Mouse (Mus musculus) MEL (cell line): ENCODE results near the gene Aurka. TPM values are rescaled to one million over a fixed set of nuclear protein-coding genes. Genes with fewer than 3 reads are reported as not detected.

ENCODE experiments used
- DNase-seq: peaks from one replicate; pipeline ENCODE4 v3.0.0; 2011; ENCODE audit warnings: low read depth, low spot score
- H3K27ac ChIP-seq: 2 replicates; pipeline ENCODE4 v1.5.1; 2012; ENCODE audit warnings: low read depth, mild to moderate bottlenecking, control low read depth, low read length, moderate library complexity; ENCODE audit not compliant: control insufficient read depth
- H3K27me3 ChIP-seq, 2 experiments: fragments of 150-350 bp in 1 of 2; sonication (generic) in 1 of 2; 2 replicates each; pipeline ENCODE4 v1.6.1; 2012; ENCODE audit warnings: low read length in 2 of 2, mild to moderate bottlenecking in 2 of 2, improper control_type of control experiment in 1 of 2, moderate library complexity in 1 of 2; ENCODE audit not compliant: insufficient read depth in 2 of 2, control insufficient read depth in 1 of 2
- H3K36me3 ChIP-seq, 2 experiments: 2 replicates each; pipeline ENCODE4 v1.6.1; 2012 to 2014; ENCODE audit warnings: low read length in 2 of 2, improper control_type of control experiment in 1 of 2, inconsistent platforms in 1 of 2, mild to moderate bottlenecking in 1 of 2; ENCODE audit not compliant: insufficient read depth in 2 of 2, control insufficient read depth in 1 of 2
- H3K4me1 ChIP-seq, 2 experiments: fragments of 150-350 bp in 1 of 2; sonication (generic) in 1 of 2; 2 replicates each; pipeline ENCODE4 v1.6.1; 2012; ENCODE audit warnings: low read length in 2 of 2, improper control_type of control experiment in 1 of 2, mild to moderate bottlenecking in 1 of 2; ENCODE audit not compliant: insufficient read depth in 2 of 2, control insufficient read depth in 1 of 2
- H3K4me3 ChIP-seq, 2 experiments: fragments of 150-350 bp in 1 of 2; sonication (generic) in 1 of 2; 2 replicates each; pipeline ENCODE4 v1.5.1; 2012; ENCODE audit warnings: low read depth in 2 of 2, low read length in 2 of 2, mild to moderate bottlenecking in 2 of 2, moderate library complexity in 2 of 2, control low read depth in 1 of 2, improper control_type of control experiment in 1 of 2; ENCODE audit not compliant: control insufficient read depth in 1 of 2, insufficient read depth in 1 of 2
- H3K79me2 ChIP-seq: 2 replicates; pipeline ENCODE4 v1.6.1; 2012; ENCODE audit warnings: mild to moderate bottlenecking, low read length, moderate library complexity; ENCODE audit not compliant: control insufficient read depth, poor library complexity, insufficient read depth
- H3K9ac ChIP-seq: 2 replicates; pipeline ENCODE4 v1.6.1; 2012; ENCODE audit warnings: low read depth, mild to moderate bottlenecking, control low read depth, low read length, moderate library complexity; ENCODE audit not compliant: control insufficient read depth, poor library complexity, severe bottlenecking
- H3K9me3 ChIP-seq: fragments of 150-350 bp; sonication (generic); replicated peaks from 2 replicates; pipeline ENCODE4 v1.6.1; 2012; ENCODE audit warnings: mild to moderate bottlenecking, low read length, improper control_type of control experiment, moderate library complexity; ENCODE audit not compliant: insufficient read depth
- CHD1 ChIP-seq: IDR thresholded peaks from 2 replicates; pipeline ENCODE4 v1.6.1; 2012; ENCODE audit warnings: low read depth, mild to moderate bottlenecking, inconsistent platforms, low read length, improper control_type of control experiment
- CHD2 ChIP-seq: IDR thresholded peaks from 2 replicates; pipeline ENCODE4 v1.6.1; 2011; ENCODE audit warnings: low read length, improper control_type of control experiment
- ELF1 ChIP-seq: IDR thresholded peaks from 2 replicates; pipeline ENCODE4 v1.6.1; 2014; ENCODE audit warnings: low read depth, mild to moderate bottlenecking, inconsistent platforms, low read length, improper control_type of control experiment, moderate library complexity
- ETS1 ChIP-seq: IDR thresholded peaks from 2 replicates; pipeline ENCODE4 v1.6.1; 2012; ENCODE audit warnings: low read depth, mild to moderate bottlenecking, inconsistent platforms, low read length, improper control_type of control experiment, moderate library complexity
- GABPA ChIP-seq: IDR thresholded peaks from 2 replicates; pipeline ENCODE4 v1.6.1; 2012; ENCODE audit warnings: low read depth, mild to moderate bottlenecking, inconsistent platforms, low read length, improper control_type of control experiment, moderate library complexity
- MAFK ChIP-seq: IDR thresholded peaks from 2 replicates; pipeline ENCODE4 v1.6.1; 2011; ENCODE audit warnings: low read depth, mild to moderate bottlenecking, low read length, improper control_type of control experiment, borderline replicate concordance
- MAX ChIP-seq: IDR thresholded peaks from 2 replicates; pipeline ENCODE4 v1.6.1; 2011; ENCODE audit warnings: low read length, improper control_type of control experiment
- MAZ ChIP-seq: IDR thresholded peaks from 2 replicates; pipeline ENCODE4 v1.6.1; 2012; ENCODE audit warnings: low read depth, mild to moderate bottlenecking, inconsistent platforms, low read length, improper control_type of control experiment
- MXI1 ChIP-seq: IDR thresholded peaks from 2 replicates; pipeline ENCODE4 v1.6.1; 2011; ENCODE audit warnings: mild to moderate bottlenecking, low read depth, low read length, improper control_type of control experiment
- NELFE ChIP-seq: IDR thresholded peaks from 2 replicates; pipeline ENCODE4 v1.6.1; 2011; ENCODE audit warnings: low read depth, low read length, improper control_type of control experiment
- NRF1 ChIP-seq: IDR thresholded peaks from 2 replicates; pipeline ENCODE4 v1.6.1; 2014; ENCODE audit warnings: low read depth, mild to moderate bottlenecking, inconsistent platforms, low read length, improper control_type of control experiment, moderate library complexity; ENCODE audit not compliant: poor library complexity, insufficient read depth, severe bottlenecking
- POLR2A ChIP-seq, 2 experiments: IDR thresholded peaks; 2 replicates each; pipeline ENCODE4 v1.6.1; 2011 to 2012; ENCODE audit warnings: low read length in 2 of 2, mild to moderate bottlenecking in 2 of 2, control low read depth in 1 of 2, improper control_type of control experiment in 1 of 2, low read depth in 1 of 2, moderate library complexity in 1 of 2; ENCODE audit not compliant: control insufficient read depth in 1 of 2, insufficient read depth in 1 of 2, poor library complexity in 1 of 2
- POLR2AphosphoS2 ChIP-seq: IDR thresholded peaks from 2 replicates; pipeline ENCODE4 v1.6.1; 2011; ENCODE audit warnings: low read length, improper control_type of control experiment
- SMC3 ChIP-seq: IDR thresholded peaks from 2 replicates; pipeline ENCODE4 v1.6.1; 2011; ENCODE audit warnings: low read depth, low read length, improper control_type of control experiment
- TAL1 ChIP-seq: IDR thresholded peaks from 2 replicates; pipeline ENCODE4 v1.6.1; 2012; ENCODE audit warnings: mild to moderate bottlenecking, inconsistent platforms, low read length, moderate library complexity, mixed read lengths
- TBP ChIP-seq: IDR thresholded peaks from 2 replicates; pipeline ENCODE4 v1.8.0; 2011; ENCODE audit warnings: low read depth, low read length, improper control_type of control experiment
- USF2 ChIP-seq, 2 experiments: IDR thresholded peaks; 2 replicates each; pipeline ENCODE4 v1.6.1; 2011 to 2012; ENCODE audit warnings: improper control_type of control experiment in 2 of 2, low read length in 2 of 2, borderline replicate concordance in 1 of 2, inconsistent platforms in 1 of 2, low read depth in 1 of 2, mild to moderate bottlenecking in 1 of 2; ENCODE audit not compliant: insufficient read depth in 1 of 2
- ZC3H11A ChIP-seq: IDR thresholded peaks from 2 replicates; pipeline ENCODE4 v1.6.1; 2012; ENCODE audit warnings: low read depth, mild to moderate bottlenecking, inconsistent platforms, low read length, improper control_type of control experiment
- ZMIZ1 ChIP-seq: IDR thresholded peaks from 2 replicates; pipeline ENCODE4 v1.6.1; 2012; ENCODE audit warnings: low read depth, mild to moderate bottlenecking, inconsistent platforms, low read length, improper control_type of control experiment, moderate library complexity
- ZNF384 ChIP-seq: IDR thresholded peaks from 2 replicates; pipeline ENCODE4 v1.6.1; 2012; ENCODE audit warnings: low read depth, mild to moderate bottlenecking, inconsistent platforms, low read length, improper control_type of control experiment
- polyA plus RNA-seq, 2 experiments: library from polyadenylated mRNA; stranded (reverse) in 1 of 2; unstranded in 1 of 2; fragments of >175 nt in 1 of 2; fragments of >200 nt in 1 of 2; gene quantifications; 2 replicates each; pipeline versions ENCODE4 v1.2.1 to v1.2.4; 2012; ENCODE audit warnings: low replicate concordance in 2 of 2, low read depth in 1 of 2; ENCODE audit not compliant: insufficient read length in 2 of 2, insufficient read depth in 1 of 2, missing spikeins in 1 of 2
- total RNA-seq: library from RNA; depleted of rRNA; stranded (reverse); fragments of 300-350 nt; gene quantifications from 2 replicates; pipeline ENCODE4 v1.2.3, GENCODE M21; 2012

The Aurka gene
- total and polyA plus RNA-seq, 3 experiments = 110 to 236 (median 150) TPM

- no peaks in the 10 kb centered on the region for H3K27me3 ChIP-seq
- H3K79me2 ChIP-seq = no peaks in the 10 kb centered on the region; the same call in 1 of the 2 replicates
- H3K4me1 ChIP-seq = peaks cover 10 to 31% of the 10 kb centered on the region in 2 experiments
- H3K9ac ChIP-seq = peak overlapping the region; percentile 69
- no peak for TF ChIP-seq CHD1
- TF ChIP-seq TAL1 = no peak
- TF ChIP-seq NRF1 = no peak
- peak; percentile 92 for TF ChIP-seq ZNF384
- no peak for TF ChIP-seq MXI1
- H3K36me3 ChIP-seq = peaks cover 0 to 24% of the 10 kb centered on the region in 2 experiments; a peak in 2 of 4 replicates
- peak; percentile 68 for DNase-seq
- peak overlapping the region; percentile 64 to 70 for H3K4me3 ChIP-seq
- H3K27ac ChIP-seq = peak overlapping the region; percentile 9; the same call in 1 of the 2 replicates
- H3K9me3 ChIP-seq = no peaks in the 10 kb centered on the region
These were observed 24.1 kb downstream of the Aurka start for GRCm38 (mm10) chr2:172346034-172346929.

GRCm38 (mm10) chr2:172345258-172345738 lies 25.0 kb downstream of the Aurka start, which contains the start of gene Fam210b:
Gene Fam210b (plus strand): TSS chr2:172345565.
- H3K36me3 ChIP-seq = peaks cover 0 to 24% of the 10 kb centered on the region in 2 experiments; a peak in 2 of 4 replicates
- H3K27ac ChIP-seq = peak within 1 kb of the TSS; percentile 9; the same call in 1 of the 2 replicates
- peak within 1 kb of the TSS; percentile 69 for H3K9ac ChIP-seq
- H3K4me3 ChIP-seq = peak within 1 kb of the TSS; percentile 64 to 70
- no peaks in the 10 kb centered on the region; the same call in 1 of the 2 replicates for H3K79me2 ChIP-seq
- no peaks in the 10 kb centered on the region for H3K9me3 ChIP-seq
- peak; percentile 98 for DNase-seq
- H3K4me1 ChIP-seq = peaks cover 10 to 31% of the 10 kb centered on the region in 2 experiments
- TF ChIP-seq GABPA (no peak), ETS1 (no peak), MAX (no peak), MXI1 (0 out of 2 replicates have a peak, but pooled peaks have one; percentile 59), ZC3H11A (no peak), USF2 (IDR thresholded peaks at IDR 0.05; ENCODE audit: borderline replicate concordance in 1 of 2, insufficient read depth in 1 of 2, low read depth in 1 of 2, low read length in 2 of 2) (no peak), MAZ (0 out of 2 replicates have a peak, but pooled peaks have one; percentile 42), ELF1 (peak; percentile 39; the same call in 1 of the 2 replicates), SMC3 (no peak), NRF1 (0 out of 2 replicates have a peak, but pooled peaks have one; percentile 41), CHD2 (no peak), TBP (no peak), POLR2A (IDR thresholded peaks at IDR 0.05; ENCODE audit: control insufficient read depth in 1 of 2, insufficient read depth in 1 of 2, low read depth in 1 of 2, low read length in 2 of 2, poor library complexity in 1 of 2) (peak; percentile 25 to 55; a peak in 2 of 4 replicates), POLR2AphosphoS2 (peak; percentile 35; the same call in 1 of the 2 replicates), MAFK (no peak), NELFE (0 out of 2 replicates have a peak, but pooled peaks have one; percentile 44), ZMIZ1 (0 out of 2 replicates have a peak, but pooled peaks have one; percentile 53)
- H3K27me3 ChIP-seq = no peaks in the 10 kb centered on the region
